Mouse (Mus musculus): ENCODE results near the gene Olfr722. TPM values are rescaled to one million over a fixed set of nuclear protein-coding genes. Genes with fewer than 3 reads are reported as not detected.

The Olfr722 gene
- not detected for polyA plus RNA-seq (2015; fragmentation: Illumina TruSeq; extraction: RNeasy Lipid Tissue Mini Kit (QIAGEN cat#74804); ENCODE audit: insufficient read depth, low read depth, low replicate concordance)

DNA sequence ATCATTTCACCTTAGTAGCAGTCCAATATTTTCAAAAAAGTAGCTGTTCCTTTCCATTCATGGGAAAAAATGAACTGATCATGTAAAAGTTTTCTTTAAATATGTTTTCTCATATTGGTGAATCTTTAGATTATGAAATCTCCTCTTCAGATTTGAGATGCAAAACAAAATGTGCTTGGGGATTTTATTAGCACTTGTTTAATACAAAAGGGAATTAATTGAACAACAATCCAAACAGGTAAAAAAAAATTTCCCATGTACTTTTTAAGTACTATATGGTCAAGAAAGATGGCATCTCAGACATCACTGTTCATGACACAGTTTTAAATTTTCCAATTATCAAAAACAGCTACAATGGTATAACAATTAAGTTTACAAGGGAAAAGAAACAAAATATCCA lies at the start of gene Olfr722:
Gene Olfr722 (minus strand): TSS at position 101 of the 400 bp plus-strand sequence.

DNA sequence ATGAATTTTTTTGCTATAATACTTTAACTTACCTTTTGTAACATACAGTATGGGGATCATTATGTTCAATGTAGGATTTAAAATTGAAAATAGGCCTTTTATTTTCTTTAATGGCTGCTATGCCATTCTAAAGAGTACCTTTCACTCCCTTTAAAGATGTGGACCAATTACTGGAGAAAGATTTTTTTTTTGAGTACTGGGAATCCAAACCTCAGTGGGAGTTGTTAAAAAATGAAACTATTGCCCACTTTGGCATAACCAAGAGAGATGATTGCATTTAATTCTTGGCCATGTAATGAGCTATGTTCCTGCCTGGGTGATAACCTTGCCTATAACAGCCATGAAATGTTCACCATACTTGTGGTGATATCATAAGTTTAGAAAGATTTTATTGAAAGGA lies 29.9 kb upstream of the Olfr722 start, which contains the start of gene Olfr723:
Gene Olfr723 (minus strand): TSS at position 101 of the 400 bp plus-strand sequence.

Other genes starting within 250 kb of the Olfr722 start
- 0.44 TPM for gene Armh4, start 118.6 kb downstream of the Olfr722 start, polyA plus RNA-seq (2015; fragmentation: Illumina TruSeq; extraction: RNeasy Lipid Tissue Mini Kit (QIAGEN cat#74804); ENCODE audit: insufficient read depth, low read depth, low replicate concordance)
- gene Olfr723, start 29.8 kb upstream of the Olfr722 start, polyA plus RNA-seq (2015; fragmentation: Illumina TruSeq; extraction: RNeasy Lipid Tissue Mini Kit (QIAGEN cat#74804); ENCODE audit: insufficient read depth, low read depth, low replicate concordance), result not detected
- gene Olfr724, start 61.3 kb upstream of the Olfr722 start, polyA plus RNA-seq (2015; fragmentation: Illumina TruSeq; extraction: RNeasy Lipid Tissue Mini Kit (QIAGEN cat#74804); ENCODE audit: insufficient read depth, low read depth, low replicate concordance), result not detected
- not detected for gene Olfr725, start 138.4 kb upstream of the Olfr722 start, polyA plus RNA-seq (2015; fragmentation: Illumina TruSeq; extraction: RNeasy Lipid Tissue Mini Kit (QIAGEN cat#74804); ENCODE audit: insufficient read depth, low read depth, low replicate concordance)
- not detected for gene Olfr726, start 189.0 kb upstream of the Olfr722 start, polyA plus RNA-seq (2015; fragmentation: Illumina TruSeq; extraction: RNeasy Lipid Tissue Mini Kit (QIAGEN cat#74804); ENCODE audit: insufficient read depth, low read depth, low replicate concordance)
- not detected for gene Olfr727, start 221.2 kb upstream of the Olfr722 start, polyA plus RNA-seq (2015; fragmentation: Illumina TruSeq; extraction: RNeasy Lipid Tissue Mini Kit (QIAGEN cat#74804); ENCODE audit: insufficient read depth, low read depth, low replicate concordance)
- not detected for gene Olfr728, start 240.7 kb upstream of the Olfr722 start, polyA plus RNA-seq (2015; fragmentation: Illumina TruSeq; extraction: RNeasy Lipid Tissue Mini Kit (QIAGEN cat#74804); ENCODE audit: insufficient read depth, low read depth, low replicate concordance)

Data from pancreas, adult 10 weeks (tissue).